Mouse (Mus musculus): ENCODE measurements around the gene Prss28. TPM values are rescaled to one million over a fixed set of nuclear protein-coding genes. Genes with fewer than 3 reads are reported as not detected.

The Prss28 gene
- total RNA-seq (2023) = not detected

DNA sequence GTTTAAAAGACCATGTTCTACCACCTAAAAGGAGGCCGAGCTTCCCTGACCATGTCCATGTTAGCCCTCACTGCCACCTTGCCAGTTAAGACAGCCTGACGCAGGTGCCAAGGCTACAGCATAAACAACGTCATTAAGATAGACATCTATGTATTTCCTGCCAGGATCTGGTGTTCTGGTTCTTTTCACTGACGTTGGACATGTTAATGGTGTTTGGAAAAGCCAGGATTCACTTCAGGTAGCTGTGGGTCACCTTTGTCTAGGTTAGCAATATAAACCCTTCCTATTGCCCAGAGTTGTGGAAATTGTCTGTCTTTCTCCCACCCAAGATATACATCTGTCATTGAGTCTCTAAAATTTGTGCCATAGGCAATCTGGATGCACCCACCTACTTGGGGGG, at the start of gene Prss28:
Gene Prss28 (plus strand): TSS at position 301 of the 400 bp plus-strand sequence.

DNA sequence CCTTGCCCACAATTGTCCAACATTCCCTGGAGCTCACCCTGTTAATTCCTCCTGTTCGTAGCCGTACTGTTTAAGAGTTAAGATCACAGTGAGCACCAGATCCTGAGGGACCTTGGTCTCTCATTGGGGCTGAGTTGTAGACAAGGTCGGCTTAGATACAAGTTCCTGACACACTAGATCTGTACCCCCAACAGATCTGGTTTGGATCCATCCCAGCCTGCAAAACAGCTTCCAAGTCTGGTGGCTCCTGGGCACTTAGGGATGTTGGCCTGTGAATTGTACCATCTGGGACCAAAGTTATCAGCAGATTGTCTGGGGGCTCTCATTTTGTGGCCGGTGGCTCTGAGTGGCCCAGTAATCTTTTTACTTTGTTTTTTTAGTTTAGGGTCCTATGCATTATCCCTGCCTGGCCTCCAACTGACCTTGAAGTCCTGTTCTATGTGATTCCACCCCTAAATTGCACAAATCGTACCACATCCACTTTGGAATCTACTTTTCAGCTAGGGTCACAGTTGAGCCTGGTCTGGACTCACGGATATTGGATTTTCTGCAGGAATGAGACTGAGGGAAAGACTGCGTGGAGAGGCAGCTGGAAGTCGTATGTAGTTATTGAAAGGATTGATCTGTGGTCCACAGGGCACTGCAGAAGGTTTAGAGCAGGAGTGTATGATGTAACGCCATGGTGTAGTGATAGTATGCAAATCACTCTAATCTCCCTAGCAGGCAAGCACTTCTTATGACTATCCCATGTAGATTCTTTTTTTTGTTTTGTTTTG, 33.7 kb upstream of the Prss28 start, which contains the start of gene Ube2i:
Gene Ube2i (minus strand): TSS at position 52 of the 776 bp plus-strand sequence.

DNA sequence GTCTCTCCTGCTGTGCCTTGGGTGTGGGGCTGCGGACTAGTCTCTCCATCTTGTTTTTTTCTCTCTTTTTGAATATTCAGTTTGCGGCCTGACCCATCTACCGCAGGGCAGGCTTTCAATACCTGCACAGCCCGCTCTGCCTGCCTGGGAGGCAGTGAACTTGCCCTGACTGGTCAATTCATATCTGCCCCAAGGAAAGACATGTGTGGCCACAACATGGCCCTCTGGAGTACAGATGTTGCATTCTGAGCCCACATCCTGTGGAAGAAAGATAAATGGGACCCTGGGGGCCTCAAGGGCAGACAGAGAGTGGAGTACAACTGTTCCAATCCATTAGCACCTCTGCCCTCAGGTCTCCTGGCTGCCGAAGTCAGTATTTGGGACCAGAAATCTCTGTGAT, 10.4 kb upstream of the Prss28 start, which contains the start of gene Prss34:
Gene Prss34 (plus strand): TSS at position 301 of the 400 bp plus-strand sequence.

DNA sequence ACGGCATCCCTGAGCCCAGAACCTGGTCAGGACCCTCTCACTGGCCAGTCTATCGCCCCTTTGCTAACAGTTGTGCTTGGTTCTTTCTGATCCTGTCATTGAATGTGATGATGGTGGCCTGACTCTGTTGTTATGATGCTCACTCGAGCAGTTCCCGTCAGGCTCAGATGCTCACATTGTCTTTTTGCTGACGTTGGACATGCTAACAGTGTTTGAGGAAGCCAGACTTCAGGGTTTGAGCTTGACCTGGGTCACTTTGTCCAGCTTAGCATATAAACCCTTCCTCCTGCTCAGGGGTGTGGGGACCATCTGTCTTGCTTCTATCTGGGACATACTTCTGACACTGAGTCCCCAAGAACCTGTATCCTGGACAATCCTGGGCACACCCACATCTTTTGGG, 9.9 kb downstream of the Prss28 start, which contains the start of gene Prss29:
Gene Prss29 (plus strand): TSS at position 301 of the 400 bp plus-strand sequence.

DNA sequence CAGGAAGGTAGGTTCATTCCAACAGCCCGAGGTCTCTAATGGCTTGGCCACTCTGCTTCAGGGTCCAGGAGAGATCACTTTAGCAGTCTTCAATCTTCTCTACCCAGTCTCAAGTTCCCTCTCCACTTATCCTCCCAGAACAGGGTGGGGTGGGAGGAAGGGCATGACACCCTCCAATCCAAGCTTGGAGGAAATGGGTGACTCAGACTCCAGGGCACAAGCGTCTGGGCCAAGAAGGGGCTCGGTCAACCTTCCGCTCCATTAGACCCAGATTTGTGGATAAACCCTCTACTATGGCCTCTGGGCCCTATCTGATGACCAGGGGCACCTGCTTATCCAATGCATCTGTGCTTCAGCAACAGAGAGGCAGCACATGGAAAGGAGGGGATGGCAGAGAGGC, 37.0 kb downstream of the Prss28 start, which contains the start of gene Tpsab1:
Gene Tpsab1 (minus strand): TSS at position 101 of the 400 bp plus-strand sequence.

Other genes starting within 250 kb of the Prss28 start
- gene Tmem204, start 225.1 kb upstream of the Prss28 start, total RNA-seq (2023) = not detected
- gene Telo2, start 192.7 kb upstream of the Prss28 start, total RNA-seq (2023) = 10 to 100 TPM; 10.4 to 11.8 TPM
- gene Ptx4, start 187.9 kb upstream of the Prss28 start, total RNA-seq (2023) = not detected
- 10 to 100 TPM; 27.5 to 31.4 TPM for gene Clcn7, start 175.3 kb upstream of the Prss28 start, total RNA-seq (2023)
- under 1 TPM in 1 of 2 experiments, not detected in 1; 0.22 TPM for gene Ccdc154, start 146.2 kb upstream of the Prss28 start, total RNA-seq (2023)
- not detected for gene Gm38655, start 133.2 kb upstream of the Prss28 start, total RNA-seq (2023)
- gene BC003965, start 124.1 kb upstream of the Prss28 start, total RNA-seq (2023) = 1 to 10 TPM; 5.6 to 6.3 TPM
- gene Unkl, start 120.2 kb upstream of the Prss28 start, total RNA-seq (2023) = 10 to 100 TPM; 15.9 to 21.7 TPM
- 10 to 100 TPM; 13.4 to 15.4 TPM for gene Gnptg, start 68.5 kb upstream of the Prss28 start, total RNA-seq (2023)
- gene Tsr3, start 68.5 kb upstream of the Prss28 start, total RNA-seq (2023) = 1 to 10 TPM; 7.6 to 7.7 TPM
- gene Baiap3, start 52.3 kb upstream of the Prss28 start, total RNA-seq (2023) = 1 to 10 TPM; 5.4 to 8.2 TPM
- 100 to 1,000 TPM; 193 to 202 TPM for gene Ube2i, start 34.0 kb upstream of the Prss28 start, total RNA-seq (2023)
- 100 to 1,000 TPM; 125 to 158 TPM for gene Prss34, start 10.3 kb upstream of the Prss28 start, total RNA-seq (2023)
- gene Prss29, start 10.0 kb downstream of the Prss28 start, total RNA-seq (2023) = not detected
- gene Tpsab1, start 36.9 kb downstream of the Prss28 start, total RNA-seq (2023) = not detected
- gene Tpsb2, start 57.7 kb downstream of the Prss28 start, total RNA-seq (2023) = not detected
- gene Tpsg1, start 60.6 kb downstream of the Prss28 start, total RNA-seq (2023) = not detected
- gene Cacna1h, start 125.1 kb downstream of the Prss28 start, total RNA-seq (2023) = 1 to 10 TPM in 1 of 2 experiments, under 1 TPM in 1; 0.39 to 1.5 TPM
- not detected for gene Tekt4, start 146.0 kb downstream of the Prss28 start, total RNA-seq (2023)
- not detected for gene Sstr5, start 188.6 kb downstream of the Prss28 start, total RNA-seq (2023)

All from neutrophil, adult 83 days (primary cell).